Mouse (Mus musculus) embryonic facial prominence, embryonic 14.5 days (tissue): ENCODE results near the gene Hgd. TPM values are rescaled to one million over a fixed set of nuclear protein-coding genes. Genes with fewer than 3 reads are reported as not detected.
A peak's percentile ranks its signal among the peaks of the same experiment; 100 is the strongest.

Experiments
- ATAC-seq: fragments of 200-750 bp; cut with Nextera tagmentation; 2 replicates; pipeline ENCODE4 v1.8.0; 2017; ENCODE audit warnings: low read depth, moderate number of reproducible peaks, moderate TSS enrichment
- DNase-seq: peaks from one replicate; pipeline ENCODE4 v3.0.0-alpha.2; 2015; ENCODE audit warnings: low spot score
- H3K27ac ChIP-seq: fragments of 300-500 bp; sonication (generic); replicated peaks from 2 replicates; pipeline ENCODE4 v1.5.1; 2014; ENCODE audit warnings: low read depth, mild to moderate bottlenecking, low read length, moderate library complexity
- H3K27me3 ChIP-seq: fragments of 300-500 bp; sonication (generic); replicated peaks from 2 replicates; pipeline ENCODE4 v1.6.1; 2014; ENCODE audit warnings: low read length; ENCODE audit not compliant: control insufficient read depth, insufficient read depth
- H3K36me3 ChIP-seq: fragments of 300-500 bp; sonication (generic); 2 replicates; pipeline ENCODE4 v1.6.1; 2014; ENCODE audit warnings: low read length, mixed read lengths; ENCODE audit not compliant: control insufficient read depth, insufficient read depth
- H3K4me1 ChIP-seq: fragments of 300-500 bp; sonication (generic); 2 replicates; pipeline ENCODE4 v1.6.1; 2014; ENCODE audit warnings: antibody characterized with exemption, low read length; ENCODE audit not compliant: control insufficient read depth, insufficient read depth
- H3K4me2 ChIP-seq: fragments of 300-500 bp; sonication (generic); 2 replicates; pipeline ENCODE4 v1.6.1; 2014; ENCODE audit warnings: low read depth, mild to moderate bottlenecking, low read length, moderate library complexity, mixed read lengths
- H3K4me3 ChIP-seq: fragments of 300-500 bp; sonication (generic); 2 replicates; pipeline ENCODE4 v1.5.1; 2014; ENCODE audit warnings: low read depth, mild to moderate bottlenecking, low read length
- H3K9ac ChIP-seq: fragments of 300-500 bp; sonication (generic); 2 replicates; pipeline ENCODE4 v1.6.1; 2014; ENCODE audit warnings: low read depth, mild to moderate bottlenecking, low read length, moderate library complexity, mixed read lengths
- H3K9me3 ChIP-seq: fragments of 300-500 bp; sonication (generic); 2 replicates; pipeline ENCODE4 v1.6.1; 2016; ENCODE audit warnings: low read length; ENCODE audit not compliant: control insufficient read depth
- WGBS: fragments of 180-500 bp; shearing (Covaris S2); extraction: QIAGEN DNeasy Blood & Tissue Kit; methylation state at CpG from one replicate; pipeline ENCODE4 v1.1.7; 2014; 5-methylcytosine and 5-hydroxymethylcytosine counted together
- polyA plus RNA-seq: library from polyadenylated mRNA; unstranded; fragments of >200 nt; fragmentation: Nextera tagmentation; extraction: Ambion mirVana; gene quantifications from 2 replicates; pipeline ENCODE4 v1.2.1, GENCODE M21; 2014

The Hgd gene
- polyA plus RNA-seq, 1 experiment from 2014 or later, result not detected

GRCm38 (mm10) chr16:37653731-37654657 is 74.0 kb downstream of the Hgd start, which contains the start of gene Ndufb4:
Gene Ndufb4, minus strand, starts transcription at chr16:37654453.
- peak within 1 kb of the TSS; percentile 87 for H3K4me3 ChIP-seq
- peak within 1 kb of the TSS; percentile 90 for H3K9ac ChIP-seq
- H3K4me1 ChIP-seq, result peaks cover 14% of the 10 kb centered on the region
- no peaks in the 10 kb centered on the region for H3K36me3 ChIP-seq
- 0% methylated on average over 36 of the region's 58 CpGs for WGBS
- peak within 1 kb of the TSS; percentile 62 for H3K4me2 ChIP-seq
- H3K27ac ChIP-seq, result peak within 1 kb of the TSS; percentile 82
- DNase-seq, result peak; percentile 99
- no peaks in the 10 kb centered on the region for H3K9me3 ChIP-seq
- H3K27me3 ChIP-seq, result no peaks in the 10 kb centered on the region
- ATAC-seq, result peak; percentile 96

- WGBS, result 62% methylated on average over 4 of the region's 4 CpGs
- Histone ChIP-seq H3K4me2 (peak overlapping the region; percentile 62), H3K4me3 (peak overlapping the region; percentile 87), H3K27ac (peak overlapping the region; percentile 63; the same call in 1 of the 2 replicates), H3K27me3 (no peaks in the 10 kb centered on the region), H3K9ac (peak overlapping the region; percentile 54; the same call in 1 of the 2 replicates), H3K36me3 (no peaks in the 10 kb centered on the region), H3K9me3 (no peaks in the 10 kb centered on the region), H3K4me1 (peaks cover 14% of the 10 kb centered on the region)
- no peak for ATAC-seq
- no peak for DNase-seq
Observed at GRCm38 (mm10) chr16:37654831-37655455, 75.0 kb downstream of the Hgd start.

GRCm38 (mm10) chr16:37655756-37656347 is 75.9 kb downstream of the Hgd start:
- no peak overlapping the region for H3K4me3 ChIP-seq
- no peaks in the 10 kb centered on the region for H3K9me3 ChIP-seq
- no peak overlapping the region for H3K4me2 ChIP-seq
- 28% methylated on average over 4 of the region's 4 CpGs for WGBS
- no peak overlapping the region for H3K27ac ChIP-seq
- DNase-seq, result no peak
- no peak overlapping the region for H3K9ac ChIP-seq
- H3K27me3 ChIP-seq, result no peaks in the 10 kb centered on the region
- peaks cover 14% of the 10 kb centered on the region for H3K4me1 ChIP-seq
- ATAC-seq, result no peak
- H3K36me3 ChIP-seq, result no peaks in the 10 kb centered on the region

GRCm38 (mm10) chr16:37656796-37657195 is 76.8 kb downstream of the Hgd start:
- ATAC-seq (no peak), DNase-seq (no peak)
- no peak overlapping the region for H3K4me2 ChIP-seq
- no peak overlapping the region for H3K27ac ChIP-seq
- peaks cover 14% of the 10 kb centered on the region for H3K4me1 ChIP-seq
- H3K36me3 ChIP-seq, result no peaks in the 10 kb centered on the region
- H3K9me3 ChIP-seq, result no peaks in the 10 kb centered on the region
- H3K4me3 ChIP-seq, result no peak overlapping the region
- H3K27me3 ChIP-seq, result no peaks in the 10 kb centered on the region
- 74% methylated on average over 7 of the region's 7 CpGs for WGBS
- no peak overlapping the region for H3K9ac ChIP-seq

GRCm38 (mm10) chr16:37663643-37664459 is 83.9 kb downstream of the Hgd start:
- Histone ChIP-seq H3K4me2 (no peak overlapping the region), H3K36me3 (no peaks in the 10 kb centered on the region), H3K4me1 (no peaks in the 10 kb centered on the region), H3K9me3 (no peaks in the 10 kb centered on the region), H3K27me3 (no peaks in the 10 kb centered on the region), H3K4me3 (no peak overlapping the region), H3K27ac (no peak overlapping the region), H3K9ac (no peak overlapping the region)
- DNase-seq (peak; percentile 22), ATAC-seq (no peak)
- 71% methylated on average over 9 of the region's 9 CpGs for WGBS

- H3K4me1 ChIP-seq, result no peaks in the 10 kb centered on the region
Observed at GRCm38 (mm10) chr16:37665394-37665935, 85.5 kb downstream of the Hgd start.

GRCm38 (mm10) chr16:37670666-37671283 is 90.8 kb downstream of the Hgd start:
- no peak overlapping the region for H3K27ac ChIP-seq
- DNase-seq (no peak), ATAC-seq (no peak)
- H3K36me3 ChIP-seq, result no peaks in the 10 kb centered on the region
- H3K4me2 ChIP-seq, result no peak overlapping the region
- H3K9ac ChIP-seq, result no peak overlapping the region
- no peaks in the 10 kb centered on the region for H3K27me3 ChIP-seq
- no peaks in the 10 kb centered on the region for H3K4me1 ChIP-seq
- no peaks in the 10 kb centered on the region for H3K9me3 ChIP-seq
- no peak overlapping the region for H3K4me3 ChIP-seq
- 39% methylated on average over 4 of the region's 4 CpGs for WGBS

More at GRCm38 (mm10) chr16:37665394-37665935, 85.5 kb downstream of the Hgd start:
- DNase-seq (no peak), ATAC-seq (no peak)
- WGBS, result 66% methylated on average over 5 of the region's 5 CpGs
- Histone ChIP-seq H3K4me2 (no peak overlapping the region), H3K4me3 (no peak overlapping the region), H3K9ac (no peak overlapping the region), H3K27ac (no peak overlapping the region), H3K27me3 (no peaks in the 10 kb centered on the region), H3K36me3 (no peaks in the 10 kb centered on the region), H3K9me3 (no peaks in the 10 kb centered on the region)
